Mouse (Mus musculus): ENCODE data around the gene Gper1.

GRCm38 (mm10) chr5:139382760-139383159 lies 40.2 kb upstream of the Gper1 start:
- no peak for TF ChIP-seq POLR2A (IDR thresholded peaks at IDR 0.05; ENCODE audit: control insufficient read depth, extremely low read depth, insufficient read depth, low read length, poor library complexity)
- no peak for TF ChIP-seq CTCF (IDR thresholded peaks at IDR 0.05; ENCODE audit: borderline replicate concordance, control insufficient read depth, extremely low read depth, insufficient read depth, low read length, poor library complexity)
